Mouse (Mus musculus) gastrocnemius, adult 18-20 months (tissue): ENCODE results near the gene Pdc. TPM values are rescaled to one million over a fixed set of nuclear protein-coding genes. Genes with fewer than 3 reads are reported as not detected.
"Not testable (repeated sequence)": the region's sequence is repeated elsewhere in the genome, so short reads cannot be mapped to it uniquely, and the experiment has no call there.

ENCODE experiments used
- DNase-seq: peaks from one replicate; pipeline ENCODE4 v3.0.0; 2021; ENCODE audit warnings: low spot score
- long read RNA-seq, 2 experiments: library from polyadenylated mRNA; stranded (forward); transcript quantifications; one replicate each; pipeline ENCODE4 v2.0.0; 2021
- total RNA-seq, 2 experiments: library from RNA; stranded (reverse); gene quantifications; 2 replicates each; pipeline ENCODE4 v1.2.3; 2021

The Pdc gene
- total RNA-seq: not detected
- long read RNA-seq, experiment 1: 0 reads
- long read RNA-seq, experiment 2: 0 reads

GRCm38 (mm10) chr1:150319205-150319604 lies at the start of gene Pdc:
Gene Pdc, plus strand, starts transcription at chr1:150319417.
- no peak for DNase-seq

- DNase-seq: not testable (repeated sequence)
Measured at GRCm38 (mm10) chr1:150294051-150294450, 25.2 kb upstream of the Pdc start.

GRCm38 (mm10) chr1:150307599-150307998 lies 11.6 kb upstream of the Pdc start:
- no peak for DNase-seq

GRCm38 (mm10) chr1:150335111-150335510 lies 15.9 kb downstream of the Pdc start:
- DNase-seq: no peak

- no peak for DNase-seq
Measured at GRCm38 (mm10) chr1:150360864-150361263, 41.6 kb downstream of the Pdc start.

GRCm38 (mm10) chr1:150372895-150373294 lies 53.7 kb downstream of the Pdc start:
- no peak for DNase-seq

GRCm38 (mm10) chr1:150374247-150374646 lies 55.0 kb downstream of the Pdc start:
- DNase-seq: no peak

Other genes starting within 250 kb of the Pdc start
- gene Ptgs2, start 219.4 kb upstream of the Pdc start, total RNA-seq: under 1 TPM; 0.24 to 0.27 TPM
- gene Tpr, start 73.4 kb downstream of the Pdc start, total RNA-seq: 100 to 1,000 TPM; 102 to 105 TPM
- gene Odr4, start 73.7 kb downstream of the Pdc start, total RNA-seq: 10 to 100 TPM; 22.2 to 23.3 TPM
- 10 to 100 TPM in 1 of 2 experiments, 1 to 10 TPM in 1; 8.2 to 19.6 TPM for gene Prg4, start 146.7 kb downstream of the Pdc start, total RNA-seq